Mouse (Mus musculus) limb, embryonic 13.5 days (tissue): ENCODE data around the gene Ccdc33. TPM values are rescaled to one million over a fixed set of nuclear protein-coding genes. Genes with fewer than 3 reads are reported as not detected.

ENCODE experiments used
- ATAC-seq: fragments of 200-750 bp; cut with Nextera tagmentation; 2 replicates; pipeline ENCODE4 v1.8.0; 2017; ENCODE audit warnings: low read depth, moderate number of reproducible peaks, moderate TSS enrichment; ENCODE audit not compliant: low FRiP score
- H3K27ac ChIP-seq: fragments of 300-500 bp; sonication (generic); 2 replicates; pipeline ENCODE4 v1.5.1; 2015; ENCODE audit warnings: inconsistent platforms, mild to moderate bottlenecking, moderate library complexity
- H3K27me3 ChIP-seq: fragments of 300-500 bp; sonication (generic); 2 replicates; pipeline ENCODE4 v1.6.1; 2015; ENCODE audit warnings: mild to moderate bottlenecking, inconsistent platforms
- H3K36me3 ChIP-seq: fragments of 300-500 bp; sonication (generic); 2 replicates; pipeline ENCODE4 v1.6.1; 2015; ENCODE audit warnings: inconsistent platforms, mild to moderate bottlenecking, moderate library complexity
- H3K4me1 ChIP-seq: fragments of 300-500 bp; sonication (generic); 2 replicates; pipeline ENCODE4 v1.6.1; 2015; ENCODE audit warnings: inconsistent platforms
- H3K4me2 ChIP-seq: fragments of 300-500 bp; sonication (generic); replicated peaks from 2 replicates; pipeline ENCODE4 v1.6.1; 2015; ENCODE audit warnings: inconsistent platforms, mild to moderate bottlenecking, moderate library complexity
- H3K4me3 ChIP-seq: fragments of 300-500 bp; sonication (generic); 2 replicates; pipeline ENCODE4 v1.5.1; 2015; ENCODE audit warnings: moderate library complexity, mild to moderate bottlenecking, inconsistent platforms
- H3K9ac ChIP-seq: fragments of 300-500 bp; sonication (generic); 2 replicates; pipeline ENCODE4 v1.6.1; 2015; ENCODE audit warnings: mild to moderate bottlenecking, inconsistent platforms
- H3K9me3 ChIP-seq: fragments of 300-500 bp; sonication (generic); 2 replicates; pipeline ENCODE4 v1.6.1; 2016; ENCODE audit warnings: inconsistent platforms
- WGBS: fragments of 180-500 bp; shearing (Covaris S2); methylation state at CpG from one replicate; pipeline ENCODE4 v1.1.7; 2015; 5-methylcytosine and 5-hydroxymethylcytosine counted together
- polyA plus RNA-seq: library from polyadenylated mRNA; unstranded; fragments of >200 nt; fragmentation: Nextera tagmentation; extraction: Ambion mirVana; gene quantifications from 2 replicates; pipeline ENCODE4 v1.2.1, GENCODE M21; 2015

Ccdc33 gene
- polyA plus RNA-seq, 1 experiment from 2014 or later: 0.20 TPM

DNA sequence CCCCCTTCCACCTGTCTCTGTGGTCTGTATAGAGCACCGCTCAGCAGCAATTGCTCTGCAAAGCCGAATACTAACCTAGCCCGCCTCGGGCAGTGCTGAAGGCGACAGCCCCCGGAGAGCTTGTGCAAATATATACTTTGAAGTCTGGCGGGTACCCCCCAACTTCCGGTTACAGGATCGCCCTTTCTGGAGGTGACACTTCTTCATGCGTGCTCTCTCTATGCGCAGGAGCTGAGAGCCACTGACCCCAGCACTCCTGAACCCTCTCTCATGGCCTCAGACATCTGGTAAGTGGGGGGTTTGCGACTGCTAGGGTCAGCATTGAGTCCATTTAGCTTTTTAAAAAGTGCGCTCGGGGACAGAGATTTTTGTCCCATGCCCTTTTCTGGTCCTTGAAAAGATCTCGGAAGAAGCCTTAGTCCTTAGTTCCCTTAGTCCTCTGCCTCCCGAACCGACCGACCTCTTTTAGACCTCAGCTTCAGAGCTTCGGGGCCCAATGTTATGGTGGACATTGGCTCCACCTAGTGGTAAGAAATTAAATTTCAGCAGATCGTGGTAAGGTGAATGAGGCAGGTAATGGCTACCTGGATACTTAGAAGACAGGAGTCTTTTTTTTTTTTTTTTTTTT, 120.5 kb downstream of the Ccdc33 start:
- Histone ChIP-seq H3K27me3 (peaks cover 50% of the 10 kb centered on the region), H3K36me3 (no peaks in the 10 kb centered on the region), H3K9ac (no peak overlapping the region), H3K9me3 (no peaks in the 10 kb centered on the region), H3K4me3 (peak overlapping the region; percentile 13), H3K27ac (no peak overlapping the region), H3K4me1 (peaks cover 29% of the 10 kb centered on the region), H3K4me2 (peak overlapping the region; percentile 53)
- ATAC-seq: peak; percentile 57; the same call in 1 of the 2 replicates
- under 1% methylated on average over 20 of the region's 20 CpGs for WGBS

DNA sequence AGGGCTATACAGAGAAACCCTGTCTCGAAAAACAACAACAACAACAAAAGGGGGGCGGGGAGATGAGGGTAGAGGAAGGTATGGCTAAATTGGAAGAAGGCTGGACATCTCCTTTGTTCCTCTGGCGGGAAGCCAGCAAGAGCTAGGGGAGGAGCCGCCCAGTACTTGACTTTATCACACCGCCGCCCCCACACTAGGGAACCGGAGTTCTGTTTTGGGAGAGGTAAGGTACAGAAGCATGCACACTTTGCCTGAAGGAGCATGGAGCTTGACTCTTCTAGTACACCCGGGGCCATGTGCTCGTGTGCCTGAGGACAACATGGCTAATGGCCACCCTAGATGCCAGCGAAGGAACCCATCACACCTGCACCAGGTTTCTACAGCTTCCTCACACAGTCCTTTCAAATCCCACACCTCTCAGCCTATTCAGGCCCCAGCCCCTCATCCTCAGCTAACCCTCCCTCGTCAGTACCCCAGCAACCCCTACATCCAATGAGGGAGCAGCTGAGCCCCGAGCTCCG, 121.1 kb downstream of the Ccdc33 start:
- Histone ChIP-seq H3K4me3 (peak overlapping the region; percentile 13; the same call in 1 of the 2 replicates), H3K27ac (no peak overlapping the region), H3K9me3 (no peaks in the 10 kb centered on the region), H3K27me3 (peaks cover 50% of the 10 kb centered on the region), H3K4me1 (peaks cover 30% of the 10 kb centered on the region), H3K36me3 (no peaks in the 10 kb centered on the region), H3K9ac (no peak overlapping the region), H3K4me2 (peak overlapping the region; percentile 53)
- ATAC-seq: peak; percentile 58
- 18% methylated on average over 13 of the region's 13 CpGs for WGBS

DNA sequence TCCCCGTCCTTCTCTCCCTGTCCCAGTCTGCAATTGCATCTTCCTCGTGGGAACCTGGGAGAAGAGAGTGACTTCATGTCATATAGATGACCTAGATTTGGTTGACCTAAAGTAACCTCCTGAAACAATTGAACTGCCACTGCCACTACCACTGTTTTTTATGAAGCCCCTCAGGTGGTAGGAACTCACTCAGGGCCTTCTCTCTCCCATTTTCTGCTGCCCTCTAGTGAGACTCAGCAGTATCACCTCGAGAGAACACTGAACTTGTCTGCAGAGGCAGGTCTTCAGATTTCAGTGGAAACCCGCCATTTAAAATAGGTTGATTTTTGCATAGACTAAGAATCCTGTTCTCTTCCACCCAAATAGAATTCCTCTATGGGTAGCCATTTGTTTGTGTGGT, 123.3 kb downstream of the Ccdc33 start:
- Histone ChIP-seq H3K4me2 (no peak overlapping the region), H3K4me3 (no peak overlapping the region), H3K27ac (no peak overlapping the region), H3K36me3 (no peaks in the 10 kb centered on the region), H3K9ac (no peak overlapping the region), H3K9me3 (no peaks in the 10 kb centered on the region), H3K27me3 (peaks cover 35% of the 10 kb centered on the region), H3K4me1 (peaks cover 30% of the 10 kb centered on the region)
- ATAC-seq: no peak
- 35% methylated on average over 4 of the region's 4 CpGs for WGBS

DNA sequence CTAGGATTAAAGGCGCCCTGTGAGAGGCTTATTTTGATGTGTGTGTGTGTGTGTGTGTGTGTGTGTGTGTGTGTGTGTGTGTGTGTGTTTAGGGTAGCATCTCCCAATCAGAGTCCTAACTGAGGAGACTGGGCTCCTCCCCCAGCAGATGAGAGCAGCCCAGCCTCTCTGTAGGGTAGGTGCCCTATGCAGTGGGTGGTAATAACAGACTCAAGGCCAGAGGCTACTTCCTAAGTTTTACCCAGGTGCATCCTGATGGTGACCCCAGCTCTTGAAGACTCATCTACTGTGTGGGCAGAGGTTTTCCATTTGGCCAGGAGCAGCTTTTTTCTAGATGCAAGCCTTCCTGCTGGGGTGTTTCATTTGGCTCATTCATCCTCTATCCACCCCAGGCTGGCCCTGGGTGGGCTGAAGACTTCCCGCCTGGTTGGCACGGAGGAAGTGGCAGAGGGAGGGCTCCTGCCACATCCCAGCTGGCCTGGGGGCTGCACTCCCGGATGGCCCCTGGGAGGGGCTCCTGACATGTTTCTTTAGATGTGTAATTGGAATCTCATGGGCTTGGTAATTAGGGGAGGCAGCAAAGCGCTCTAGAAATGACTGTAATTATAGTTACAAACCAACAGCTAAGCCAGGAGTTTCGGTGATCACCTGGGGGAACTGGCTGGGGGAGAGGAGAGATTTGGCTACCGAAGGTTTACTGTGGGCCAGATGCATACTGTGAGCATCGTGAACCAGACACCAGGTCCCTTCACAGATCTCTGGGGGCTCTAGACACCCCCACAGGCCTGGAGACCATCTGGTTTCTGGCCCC, 125.6 kb downstream of the Ccdc33 start:
- no peak overlapping the region for H3K4me2 ChIP-seq
- H3K36me3 ChIP-seq: no peaks in the 10 kb centered on the region
- peaks cover 21% of the 10 kb centered on the region for H3K4me1 ChIP-seq
- no peak overlapping the region for H3K27ac ChIP-seq
- H3K9ac ChIP-seq: no peak overlapping the region
- no peak for ATAC-seq
- H3K4me3 ChIP-seq: no peak overlapping the region
- peaks cover 21% of the 10 kb centered on the region for H3K27me3 ChIP-seq
- no peaks in the 10 kb centered on the region for H3K9me3 ChIP-seq
- 21% methylated on average over 8 of the region's 8 CpGs for WGBS

DNA sequence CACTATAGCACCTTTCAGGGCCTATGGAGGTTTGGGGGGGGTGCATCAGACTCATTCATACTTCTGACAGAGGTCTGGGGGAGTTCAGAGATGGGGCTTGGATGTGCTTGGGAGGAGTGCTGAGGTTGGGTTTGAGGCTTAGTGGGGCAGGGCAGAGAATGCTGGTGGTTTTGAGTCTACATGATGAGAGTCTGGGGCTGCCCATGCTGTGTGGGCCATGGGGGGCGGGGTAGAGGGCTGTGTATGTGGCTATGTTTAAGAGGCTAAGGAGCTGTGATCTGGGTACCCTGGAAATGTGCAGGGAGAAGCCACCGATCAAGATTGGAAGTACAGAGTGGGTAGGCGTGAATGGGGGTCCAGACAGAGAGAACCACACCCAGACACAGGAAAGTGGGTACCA, 126.6 kb downstream of the Ccdc33 start:
- no peak for ATAC-seq
- no peaks in the 10 kb centered on the region for H3K9me3 ChIP-seq
- no peak overlapping the region for H3K4me3 ChIP-seq
- H3K4me1 ChIP-seq: peaks cover 22% of the 10 kb centered on the region
- peaks cover 12% of the 10 kb centered on the region for H3K27me3 ChIP-seq
- no peak overlapping the region for H3K9ac ChIP-seq
- H3K27ac ChIP-seq: no peak overlapping the region
- 94% methylated on average over 3 of the region's 3 CpGs for WGBS
- H3K36me3 ChIP-seq: no peaks in the 10 kb centered on the region
- no peak overlapping the region for H3K4me2 ChIP-seq

DNA sequence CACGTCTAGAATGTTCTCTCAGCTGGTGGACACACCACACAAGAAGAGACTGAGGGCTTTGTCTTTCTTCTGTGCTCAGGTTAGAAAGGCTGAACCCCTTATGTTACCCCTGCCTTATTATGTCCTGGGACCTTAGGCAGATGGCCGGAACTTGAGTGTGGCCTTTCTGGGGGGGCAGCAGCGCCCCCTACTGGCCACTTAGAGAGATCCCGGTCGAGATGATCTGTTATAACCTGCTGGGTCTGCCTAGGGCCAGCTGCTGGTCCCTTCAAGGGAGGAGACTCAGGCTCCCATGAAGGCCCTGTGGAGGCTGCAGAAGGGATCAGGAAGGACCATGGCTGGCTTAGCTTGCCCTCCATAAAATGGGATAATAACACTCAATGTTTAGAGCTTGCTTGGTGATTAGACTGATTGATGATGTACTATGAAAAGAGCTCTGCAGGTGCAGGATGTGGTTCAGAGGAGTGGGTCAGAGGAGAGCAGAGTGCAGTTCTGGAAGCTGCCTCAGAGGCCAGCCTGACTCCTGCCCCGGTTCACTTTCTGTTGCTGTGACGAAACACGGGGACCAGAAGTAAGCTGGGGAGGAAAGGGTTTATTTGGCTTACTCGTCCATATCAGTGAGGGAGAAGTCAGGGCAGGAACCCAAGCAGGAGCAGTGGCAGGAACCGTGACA, 128.0 kb downstream of the Ccdc33 start:
- no peak overlapping the region for H3K4me2 ChIP-seq
- H3K27ac ChIP-seq: no peak overlapping the region
- 38% methylated on average over 10 of the region's 10 CpGs for WGBS
- no peaks in the 10 kb centered on the region; the same call in 1 of the 2 replicates for H3K27me3 ChIP-seq
- no peaks in the 10 kb centered on the region for H3K36me3 ChIP-seq
- ATAC-seq: no peak
- no peak overlapping the region for H3K9ac ChIP-seq
- peaks cover 22% of the 10 kb centered on the region for H3K4me1 ChIP-seq
- no peak overlapping the region for H3K4me3 ChIP-seq
- no peaks in the 10 kb centered on the region for H3K9me3 ChIP-seq

DNA sequence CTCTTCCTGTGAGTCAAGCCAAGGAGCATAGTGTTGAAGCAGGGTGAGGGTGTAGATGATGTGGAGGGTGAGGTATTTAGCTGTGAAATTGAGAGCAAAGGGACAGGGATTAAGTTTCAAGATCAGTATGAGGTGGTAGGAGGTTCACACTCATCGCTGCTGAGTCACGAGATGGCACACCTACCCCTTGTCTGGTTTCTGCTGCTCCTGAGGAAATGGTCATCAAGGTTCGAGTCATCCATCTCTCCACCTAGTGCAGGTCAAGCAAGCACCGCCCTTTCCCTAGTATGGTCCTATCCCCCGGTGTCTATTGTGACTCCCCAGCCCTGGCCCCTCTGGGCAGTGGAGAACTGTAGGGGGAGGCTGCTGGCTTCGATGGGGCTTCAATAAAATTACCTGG, 129.3 kb downstream of the Ccdc33 start:
- no peak overlapping the region for H3K4me3 ChIP-seq
- H3K4me1 ChIP-seq: peaks cover 22% of the 10 kb centered on the region
- H3K4me2 ChIP-seq: no peak overlapping the region
- no peaks in the 10 kb centered on the region for H3K9me3 ChIP-seq
- H3K36me3 ChIP-seq: no peaks in the 10 kb centered on the region
- H3K9ac ChIP-seq: no peak overlapping the region
- WGBS: 78% methylated on average over 6 of the region's 6 CpGs
- H3K27me3 ChIP-seq: no peaks in the 10 kb centered on the region; the same call in 1 of the 2 replicates
- no peak for ATAC-seq
- no peak overlapping the region for H3K27ac ChIP-seq

DNA sequence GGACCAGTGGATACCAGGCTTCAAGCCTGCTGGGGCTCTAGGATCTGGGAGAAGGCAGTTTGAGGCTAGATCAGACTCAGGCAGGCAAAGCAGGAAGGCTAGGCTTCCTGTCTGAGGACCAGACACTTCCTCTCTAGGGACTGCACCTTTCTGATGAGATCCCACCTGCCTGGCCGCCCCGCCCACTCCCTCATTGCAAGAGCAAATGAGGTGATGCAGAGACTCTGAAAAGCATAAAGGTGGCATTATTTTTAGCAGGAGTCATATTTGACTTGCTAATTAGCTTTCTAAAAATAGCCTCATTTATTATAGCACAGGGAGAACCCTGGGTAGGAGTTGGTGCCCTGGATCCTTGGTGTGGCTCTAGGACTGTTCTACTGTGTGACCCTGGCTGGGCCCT, 130.5 kb downstream of the Ccdc33 start:
- H3K9ac ChIP-seq: no peak overlapping the region
- H3K27ac ChIP-seq: no peak overlapping the region
- no peaks in the 10 kb centered on the region; the same call in 1 of the 2 replicates for H3K27me3 ChIP-seq
- H3K4me2 ChIP-seq: no peak overlapping the region
- WGBS: 80% methylated on average over 2 of the region's 2 CpGs
- no peak for ATAC-seq
- peaks cover 10% of the 10 kb centered on the region for H3K4me1 ChIP-seq
- H3K4me3 ChIP-seq: no peak overlapping the region
- H3K36me3 ChIP-seq: no peaks in the 10 kb centered on the region
- H3K9me3 ChIP-seq: no peaks in the 10 kb centered on the region

DNA sequence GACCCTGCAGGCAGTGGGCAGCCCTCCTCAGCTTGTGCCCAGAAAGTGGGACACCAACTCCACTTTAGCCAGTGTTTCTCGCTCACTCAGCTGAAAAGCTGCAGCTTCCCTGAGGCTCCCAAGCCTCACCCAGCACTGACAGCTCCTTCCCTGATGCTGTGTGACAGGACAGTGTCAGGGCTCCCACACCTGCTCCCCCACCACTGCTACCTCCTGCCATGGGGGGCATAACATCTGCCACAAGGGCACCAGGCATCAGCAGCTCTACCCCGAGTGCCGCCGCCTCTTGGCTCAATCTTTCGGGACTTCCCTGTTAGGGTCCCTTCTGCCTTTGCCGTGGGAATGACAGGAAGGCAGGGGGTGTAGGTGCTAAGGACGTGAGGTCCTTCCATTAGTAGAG, 132.3 kb downstream of the Ccdc33 start:
- Histone ChIP-seq H3K27me3 (no peaks in the 10 kb centered on the region; the same call in 1 of the 2 replicates), H3K36me3 (no peaks in the 10 kb centered on the region), H3K4me1 (peaks cover 8% of the 10 kb centered on the region; the same call in 1 of the 2 replicates), H3K27ac (no peak overlapping the region), H3K9ac (no peak overlapping the region), H3K9me3 (no peaks in the 10 kb centered on the region), H3K4me2 (no peak overlapping the region), H3K4me3 (no peak overlapping the region)
- WGBS: 71% methylated on average over 7 of the region's 7 CpGs
- ATAC-seq: no peak

DNA sequence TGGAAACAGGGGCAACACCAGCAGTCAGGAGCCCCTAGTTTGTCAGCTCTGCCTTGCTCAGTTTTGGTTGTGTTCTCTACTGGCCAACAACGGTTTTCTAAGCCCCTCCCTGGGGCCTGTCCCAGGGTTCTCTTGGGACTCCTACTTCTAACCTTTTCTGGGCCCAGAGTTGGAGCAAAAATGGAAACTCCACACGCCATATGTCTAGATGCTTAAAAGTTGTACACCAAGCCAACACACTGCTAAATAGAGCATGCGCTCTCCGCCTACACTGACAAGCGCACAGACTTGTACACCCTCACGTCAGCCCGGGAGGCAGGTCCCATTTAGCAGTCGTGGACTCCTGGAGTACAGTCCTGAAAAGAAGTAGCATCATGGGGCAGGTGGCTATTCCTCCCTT, 133.3 kb downstream of the Ccdc33 start:
- H3K4me2 ChIP-seq: no peak overlapping the region
- H3K4me1 ChIP-seq: peaks cover 8% of the 10 kb centered on the region; the same call in 1 of the 2 replicates
- H3K4me3 ChIP-seq: no peak overlapping the region
- no peaks in the 10 kb centered on the region; the same call in 1 of the 2 replicates for H3K27me3 ChIP-seq
- H3K9ac ChIP-seq: no peak overlapping the region
- no peaks in the 10 kb centered on the region for H3K36me3 ChIP-seq
- H3K27ac ChIP-seq: no peak overlapping the region
- WGBS: 86% methylated on average over 8 of the region's 8 CpGs
- no peaks in the 10 kb centered on the region for H3K9me3 ChIP-seq
- no peak for ATAC-seq

DNA sequence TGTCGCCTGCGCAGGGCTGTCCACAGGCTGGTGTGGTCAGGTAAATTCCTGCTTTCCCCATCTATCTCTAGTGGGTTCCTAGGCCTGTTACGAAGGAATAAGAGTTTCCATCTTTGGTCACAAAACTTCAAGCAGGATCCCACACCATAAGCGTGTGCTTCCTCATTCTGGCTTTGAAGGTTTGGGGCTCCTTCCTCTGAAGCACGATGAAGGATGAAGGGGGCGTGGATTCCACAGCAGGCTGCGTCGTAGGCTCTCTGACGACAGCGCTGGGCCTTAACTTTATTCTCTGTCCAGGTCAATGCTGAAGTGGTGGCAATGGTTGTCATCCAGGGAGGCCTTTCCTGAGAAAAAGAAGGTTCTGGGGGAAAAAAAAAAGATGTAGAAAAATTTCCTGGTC, 138.1 kb downstream of the Ccdc33 start:
- Histone ChIP-seq H3K9ac (no peak overlapping the region), H3K4me1 (no peaks in the 10 kb centered on the region), H3K27me3 (no peaks in the 10 kb centered on the region), H3K9me3 (no peaks in the 10 kb centered on the region), H3K27ac (no peak overlapping the region), H3K4me3 (no peak overlapping the region), H3K4me2 (no peak overlapping the region), H3K36me3 (no peaks in the 10 kb centered on the region)
- ATAC-seq: no peak
- WGBS: 81% methylated on average over 10 of the region's 10 CpGs

DNA sequence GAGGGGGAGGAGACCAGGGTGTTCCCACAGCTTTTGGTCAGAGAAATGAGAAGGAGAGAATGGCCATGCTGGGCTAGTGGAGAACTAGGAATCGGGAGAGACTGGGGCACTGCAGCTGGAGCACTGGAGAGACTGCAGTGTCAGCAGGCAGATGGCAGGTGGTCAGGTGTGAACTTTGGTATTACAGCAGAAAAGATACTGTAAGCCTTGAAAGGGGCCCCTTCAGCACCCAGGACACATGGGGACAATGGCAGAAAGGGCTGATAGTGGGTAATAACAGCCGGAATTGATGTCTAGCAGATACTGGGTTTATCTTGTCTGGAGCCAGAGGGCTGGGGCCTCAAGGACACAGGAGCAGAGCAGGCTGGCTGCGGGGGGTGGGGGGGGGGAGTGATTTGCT, 139.8 kb downstream of the Ccdc33 start:
- Histone ChIP-seq H3K27me3 (no peaks in the 10 kb centered on the region), H3K4me2 (no peak overlapping the region), H3K9me3 (no peaks in the 10 kb centered on the region), H3K27ac (no peak overlapping the region), H3K9ac (no peak overlapping the region), H3K4me3 (no peak overlapping the region), H3K4me1 (0 out of 2 replicates have a peak, but pooled peaks cover 6% of the 10 kb centered on the region), H3K36me3 (no peaks in the 10 kb centered on the region)
- no peak for ATAC-seq
- 50% methylated on average over 3 of the region's 3 CpGs for WGBS
